Mouse (Mus musculus) forebrain, embryonic 11.5 days (tissue): ENCODE data around the gene Cfap43. TPM values are rescaled to one million over a fixed set of nuclear protein-coding genes. Genes with fewer than 3 reads are reported as not detected.

Source experiments
- ATAC-seq: fragments of 200-750 bp; cut with Nextera tagmentation; replicated peaks from 2 replicates; pipeline ENCODE4 v1.8.0; 2017; ENCODE audit warnings: moderate TSS enrichment; ENCODE audit not compliant: low FRiP score
- DNase-seq: peaks from one replicate; pipeline ENCODE4 v3.0.0-alpha.2; 2017; ENCODE audit warnings: low spot score
- H3K27ac ChIP-seq: fragments of 300-500 bp; sonication (generic); 2 replicates; pipeline ENCODE4 v1.5.1; 2014; ENCODE audit warnings: low read depth, low read length
- H3K27me3 ChIP-seq: fragments of 300-500 bp; sonication (generic); 2 replicates; pipeline ENCODE4 v1.6.1; 2014; ENCODE audit warnings: mild to moderate bottlenecking, low read length, mixed read lengths; ENCODE audit not compliant: control insufficient read depth, insufficient read depth
- H3K36me3 ChIP-seq: fragments of 300-500 bp; sonication (generic); 2 replicates; pipeline ENCODE4 v1.6.1; 2014; ENCODE audit warnings: mild to moderate bottlenecking, low read length, moderate library complexity, mixed read lengths; ENCODE audit not compliant: control insufficient read depth, insufficient read depth
- H3K4me1 ChIP-seq: fragments of 300-500 bp; sonication (generic); replicated peaks from 2 replicates; pipeline ENCODE4 v1.6.1; 2014; ENCODE audit warnings: low read length, mixed read lengths; ENCODE audit not compliant: control insufficient read depth, insufficient read depth
- H3K4me2 ChIP-seq: fragments of 300-500 bp; sonication (generic); 2 replicates; pipeline ENCODE4 v1.6.1; 2014; ENCODE audit warnings: low read depth, mild to moderate bottlenecking, low read length, moderate library complexity, mixed read lengths; ENCODE audit not compliant: severe bottlenecking
- H3K4me3 ChIP-seq: fragments of 300-500 bp; sonication (generic); 2 replicates; pipeline ENCODE4 v1.5.1; 2014; ENCODE audit warnings: low read depth, low read length
- H3K9ac ChIP-seq: fragments of 300-500 bp; sonication (generic); 2 replicates; pipeline ENCODE4 v1.6.1; 2014; ENCODE audit warnings: low read length
- H3K9me3 ChIP-seq: fragments of 300-500 bp; sonication (generic); 2 replicates; pipeline ENCODE4 v1.6.1; 2016; ENCODE audit warnings: low read length, mixed read lengths; ENCODE audit not compliant: control insufficient read depth
- WGBS: fragments of 180-500 bp; shearing (Covaris S2); extraction: QIAGEN DNeasy Blood & Tissue Kit; methylation state at CpG from one replicate; pipeline ENCODE4 v1.1.7; 2014; 5-methylcytosine and 5-hydroxymethylcytosine counted together
- polyA plus RNA-seq: library from polyadenylated mRNA; unstranded; fragments of >200 nt; fragmentation: Nextera tagmentation; extraction: Ambion mirVana; gene quantifications from 2 replicates; pipeline ENCODE4 v1.2.1, GENCODE M21; 2014

The Cfap43 gene
- polyA plus RNA-seq, 1 experiment from 2014 or later = 0.15 TPM

- H3K4me1 ChIP-seq = 0 out of 2 replicates have a peak, but pooled peaks cover 3% of the 10 kb centered on the region
- ATAC-seq (no peak), DNase-seq (no peak)
- H3K27ac ChIP-seq = no peak overlapping the region
- no peaks in the 10 kb centered on the region for H3K27me3 ChIP-seq
- H3K9me3 ChIP-seq = no peaks in the 10 kb centered on the region
- H3K4me2 ChIP-seq = no peak overlapping the region
- WGBS = 95% methylated on average over 9 of the region's 9 CpGs
- H3K36me3 ChIP-seq = no peaks in the 10 kb centered on the region
- no peak overlapping the region for H3K4me3 ChIP-seq
- H3K9ac ChIP-seq = no peak overlapping the region
Observed at GRCm38 (mm10) chr19:47754931-47755330, 164.2 kb downstream of the Cfap43 start.

- DNase-seq (no peak), ATAC-seq (no peak)
- 94% methylated on average over 4 of the region's 4 CpGs for WGBS
- Histone ChIP-seq H3K36me3 (no peaks in the 10 kb centered on the region), H3K4me3 (no peak overlapping the region), H3K4me2 (no peak overlapping the region), H3K9ac (no peak overlapping the region), H3K9me3 (no peaks in the 10 kb centered on the region), H3K27me3 (no peaks in the 10 kb centered on the region), H3K4me1 (0 out of 2 replicates have a peak, but pooled peaks cover 3% of the 10 kb centered on the region), H3K27ac (no peak overlapping the region)
Observed at GRCm38 (mm10) chr19:47753921-47754320, 165.2 kb downstream of the Cfap43 start.

GRCm38 (mm10) chr19:47752456-47752855, 166.6 kb downstream of the Cfap43 start:
- Histone ChIP-seq H3K9me3 (no peaks in the 10 kb centered on the region), H3K4me3 (no peak overlapping the region), H3K27me3 (no peaks in the 10 kb centered on the region), H3K4me1 (0 out of 2 replicates have a peak, but pooled peaks cover 3% of the 10 kb centered on the region), H3K36me3 (no peaks in the 10 kb centered on the region), H3K4me2 (no peak overlapping the region), H3K27ac (no peak overlapping the region), H3K9ac (no peak overlapping the region)
- 94% methylated on average over 9 of the region's 9 CpGs for WGBS
- no peak for ATAC-seq
- no peak for DNase-seq

- DNase-seq = no peak
- ATAC-seq = no peak
- no peaks in the 10 kb centered on the region for H3K9me3 ChIP-seq
Observed at GRCm38 (mm10) chr19:47750391-47750790, 168.7 kb downstream of the Cfap43 start.

GRCm38 (mm10) chr19:47748950-47749349, 170.1 kb downstream of the Cfap43 start:
- no peak overlapping the region for H3K4me3 ChIP-seq
- H3K9me3 ChIP-seq = no peaks in the 10 kb centered on the region
- ATAC-seq (no peak), DNase-seq (no peak)
- H3K27ac ChIP-seq = no peak overlapping the region
- no peaks in the 10 kb centered on the region for H3K36me3 ChIP-seq
- H3K4me1 ChIP-seq = 0 out of 2 replicates have a peak, but pooled peaks cover 3% of the 10 kb centered on the region
- no peak overlapping the region for H3K4me2 ChIP-seq
- 77% methylated on average over 2 of the region's 2 CpGs for whole genome bisulfite sequencing
- H3K27me3 ChIP-seq = no peaks in the 10 kb centered on the region
- no peak overlapping the region for H3K9ac ChIP-seq

More at GRCm38 (mm10) chr19:47750391-47750790, 168.7 kb downstream of the Cfap43 start:
- 37% methylated on average over 5 of the region's 5 CpGs for WGBS
- Histone ChIP-seq H3K36me3 (no peaks in the 10 kb centered on the region), H3K27ac (no peak overlapping the region), H3K4me1 (0 out of 2 replicates have a peak, but pooled peaks cover 3% of the 10 kb centered on the region), H3K9ac (no peak overlapping the region), H3K4me3 (no peak overlapping the region), H3K4me2 (no peak overlapping the region), H3K27me3 (no peaks in the 10 kb centered on the region)

GRCm38 (mm10) chr19:47747072-47747471, 172.0 kb downstream of the Cfap43 start:
- H3K27ac ChIP-seq = no peak overlapping the region
- H3K4me2 ChIP-seq = no peak overlapping the region
- 0 out of 2 replicates have a peak, but pooled peaks cover 3% of the 10 kb centered on the region for H3K4me1 ChIP-seq
- WGBS = 95% methylated on average over 2 of the region's 2 CpGs
- ATAC-seq (no peak), DNase-seq (no peak)
- H3K9me3 ChIP-seq = no peaks in the 10 kb centered on the region
- no peak overlapping the region for H3K9ac ChIP-seq
- H3K36me3 ChIP-seq = no peaks in the 10 kb centered on the region
- H3K27me3 ChIP-seq = no peaks in the 10 kb centered on the region
- H3K4me3 ChIP-seq = no peak overlapping the region

GRCm38 (mm10) chr19:47731931-47732330, 187.2 kb downstream of the Cfap43 start:
- peak overlapping the region; percentile 74 for H3K4me3 ChIP-seq
- DNase-seq = peak; percentile 88
- peak overlapping the region; percentile 90 for H3K27ac ChIP-seq
- H3K9ac ChIP-seq = peak overlapping the region; percentile 69
- 2% methylated on average over 15 of the region's 15 CpGs for WGBS
- H3K4me1 ChIP-seq = 0 out of 2 replicates have a peak, but pooled peaks cover 7% of the 10 kb centered on the region
- H3K4me2 ChIP-seq = peak overlapping the region; percentile 53
- ATAC-seq = 0 out of 2 replicates have a peak, but pooled peaks have one; percentile 21
- peaks cover 7% of the 10 kb centered on the region; the same call in 1 of the 2 replicates for H3K36me3 ChIP-seq
- H3K27me3 ChIP-seq = no peaks in the 10 kb centered on the region
- H3K9me3 ChIP-seq = no peaks in the 10 kb centered on the region

- no peaks in the 10 kb centered on the region for H3K9me3 ChIP-seq
- H3K4me1 ChIP-seq = 0 out of 2 replicates have a peak, but pooled peaks cover 7% of the 10 kb centered on the region
- DNase-seq (peak; percentile 100), ATAC-seq (peak; percentile 97)
- peak within 1 kb of the TSS; percentile 74 for H3K4me3 ChIP-seq
- H3K27ac ChIP-seq = peak within 1 kb of the TSS; percentile 93
- peak within 1 kb of the TSS; percentile 69 for H3K9ac ChIP-seq
- WGBS = under 1% methylated on average over 62 of the region's 72 CpGs
- H3K36me3 ChIP-seq = peaks cover 7% of the 10 kb centered on the region; the same call in 1 of the 2 replicates
- H3K27me3 ChIP-seq = no peaks in the 10 kb centered on the region
- H3K4me2 ChIP-seq = peak within 1 kb of the TSS; percentile 73
Observed at GRCm38 (mm10) chr19:47731071-47731881, 187.8 kb downstream of the Cfap43 start, which contains the start of gene Sfr1. Sfr1 (plus strand) TSS chr19:47731682.
